Mouse (Mus musculus) small intestine, adult 2 months (tissue): Measurements from ENCODE around the gene Enpp7. TPM values are rescaled to one million over a fixed set of nuclear protein-coding genes. Genes with fewer than 3 reads are reported as not detected.
A peak's percentile ranks its signal among the peaks of the same experiment; 100 is the strongest.

ENCODE experiments used
- H3K27ac ChIP-seq: fragments of 200-500 bp; 2 replicates; pipeline ENCODE4 v1.5.1; 2012; ENCODE audit warnings: low read depth, low read length, control low read depth, inconsistent platforms; ENCODE audit not compliant: insufficient read depth
- H3K27me3 ChIP-seq: fragments of 200-500 bp; 2 replicates; pipeline ENCODE4 v1.6.1; 2012; ENCODE audit warnings: mild to moderate bottlenecking, moderate library complexity, low read length, inconsistent platforms; ENCODE audit not compliant: control insufficient read depth, insufficient read depth
- H3K36me3 ChIP-seq: fragments of 200-500 bp; 2 replicates; pipeline ENCODE4 v1.6.1; 2012; ENCODE audit warnings: mild to moderate bottlenecking, low read length, control low read depth, inconsistent platforms; ENCODE audit not compliant: control insufficient read depth, insufficient read depth
- H3K4me1 ChIP-seq: fragments of 200-500 bp; 2 replicates; pipeline ENCODE4 v1.6.1; 2012; ENCODE audit warnings: low read length, inconsistent platforms, mixed read lengths; ENCODE audit not compliant: control insufficient read depth, insufficient read depth, insufficient read length
- H3K4me3 ChIP-seq: fragments of 200-500 bp; 2 replicates; pipeline ENCODE4 v1.5.1; 2012; ENCODE audit warnings: low read depth, mild to moderate bottlenecking, control low read depth, inconsistent platforms, low read length, moderate library complexity
- CTCF ChIP-seq: fragments of 200-500 bp; IDR thresholded peaks from 2 replicates; pipeline ENCODE4 v1.5.1; 2012; ENCODE audit warnings: low read depth, mild to moderate bottlenecking, control low read depth, inconsistent platforms, low read length, moderate library complexity, mixed read lengths; ENCODE audit not compliant: insufficient replicate concordance, insufficient read length; ENCODE audit errors: extremely low read depth
- POLR2A ChIP-seq: fragments of 200-500 bp; IDR thresholded peaks from 2 replicates; pipeline ENCODE4 v1.6.1; 2012; ENCODE audit warnings: low read depth, mild to moderate bottlenecking, control low read depth, inconsistent platforms, low read length, moderate library complexity
- WGBS: fragments of 180-500 bp; shearing (Covaris S2); methylation state at CpG from one replicate; pipeline ENCODE4 v1.1.7; 2018; 5-methylcytosine and 5-hydroxymethylcytosine counted together
- polyA plus RNA-seq: library from polyadenylated mRNA; depleted of rRNA; stranded (reverse); fragments of >200 nt; gene quantifications from 2 replicates; pipeline ENCODE4 v1.2.3, GENCODE M21; 2012

Gene Enpp7
- polyA plus RNA-seq, 1 experiment = 2,214 TPM

DNA sequence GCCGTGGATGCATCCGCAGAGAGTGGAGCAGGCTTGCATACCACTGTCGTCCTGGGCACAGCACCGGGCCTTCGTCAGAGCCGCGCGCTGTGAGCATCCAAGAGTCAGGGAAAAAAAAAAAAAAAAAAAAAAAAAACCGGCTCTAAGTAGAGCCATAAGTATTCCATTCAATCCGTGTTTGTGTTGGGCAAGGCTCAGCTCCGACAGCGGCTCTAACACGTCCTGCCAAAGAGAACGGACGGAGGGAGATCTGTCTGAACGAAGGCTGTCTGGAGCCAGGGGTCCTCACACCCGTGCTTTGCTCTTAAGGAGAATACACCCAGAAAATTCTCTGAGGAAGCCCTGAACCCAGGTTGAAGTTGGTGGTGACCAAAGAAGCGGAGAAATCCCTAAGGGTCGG, 46.6 kb downstream of the Enpp7 start:
- H3K4me3 ChIP-seq = peak overlapping the region; percentile 21; the same call in 1 of the 2 replicates

DNA sequence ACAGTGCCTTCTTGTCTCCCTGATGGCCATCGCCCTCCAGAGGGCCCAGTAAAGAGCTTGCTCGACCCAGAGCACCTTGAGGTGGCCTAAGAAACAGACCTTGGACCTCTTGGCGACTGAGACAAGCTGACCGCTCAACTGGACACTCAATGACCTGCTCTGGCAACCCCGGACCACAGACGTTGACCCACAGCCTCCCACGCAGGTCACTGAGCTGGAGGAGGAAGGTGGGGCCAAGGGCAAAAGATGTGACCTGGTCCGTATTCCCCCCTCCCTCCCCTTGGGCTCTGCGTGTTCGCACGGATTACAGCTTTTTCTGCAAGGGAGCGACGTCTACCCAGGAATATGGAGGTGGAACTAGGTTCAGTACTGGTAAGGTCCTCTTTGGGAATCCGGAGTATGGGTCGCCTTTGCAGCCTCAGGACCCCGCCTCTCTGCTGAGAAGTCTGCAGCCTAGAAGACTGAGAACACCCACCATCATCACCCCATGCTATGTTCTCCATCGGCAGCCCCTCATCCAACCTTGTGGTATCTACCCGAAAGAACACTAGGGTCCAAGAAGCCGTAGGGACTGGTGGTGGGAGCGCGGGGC, 47.2 kb downstream of the Enpp7 start:
- WGBS = 16% methylated on average over 21 of the region's 21 CpGs
- H3K4me1 ChIP-seq = peaks cover 17% of the 10 kb centered on the region
- TF ChIP-seq CTCF (no peak), POLR2A (no peak; the same call in 1 of the 2 replicates)
- peaks cover 30% of the 10 kb centered on the region for H3K27me3 ChIP-seq
- peaks cover 7% of the 10 kb centered on the region; the same call in 1 of the 2 replicates for H3K36me3 ChIP-seq
- H3K4me3 ChIP-seq = no peak overlapping the region
- H3K27ac ChIP-seq = no peak overlapping the region

More for the DNA sequence above, 46.6 kb downstream of the Enpp7 start:
- TF ChIP-seq POLR2A (no peak), CTCF (no peak)
- no peak overlapping the region for H3K27ac ChIP-seq
- peaks cover 11% of the 10 kb centered on the region for H3K4me1 ChIP-seq
- WGBS = 15% methylated on average over 19 of the region's 19 CpGs
- peaks cover 30% of the 10 kb centered on the region for H3K27me3 ChIP-seq
- H3K36me3 ChIP-seq = peaks cover 7% of the 10 kb centered on the region; the same call in 1 of the 2 replicates

DNA sequence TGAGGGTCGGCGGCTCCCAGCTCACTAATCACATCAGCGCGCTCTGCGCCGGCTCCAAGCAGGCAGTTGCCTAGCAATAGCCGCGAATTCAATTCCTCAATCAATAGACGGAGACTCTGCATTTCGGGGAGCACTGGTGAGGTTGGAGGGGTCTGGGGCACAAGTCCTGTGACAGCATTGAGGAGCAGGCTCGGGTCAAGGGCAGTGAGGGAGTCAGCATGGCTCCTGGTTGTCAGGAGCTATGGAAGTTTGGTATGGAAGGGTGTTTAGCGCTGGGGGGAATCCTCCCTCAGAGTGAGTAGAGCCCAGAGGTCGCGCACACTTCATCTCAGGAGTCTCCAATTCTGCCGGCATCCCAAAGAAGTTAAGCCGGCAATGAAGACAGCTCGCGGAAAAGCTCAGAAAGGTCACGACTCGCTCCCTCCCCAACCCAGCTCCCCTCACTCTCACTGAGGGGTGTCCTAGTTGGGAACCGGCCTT, 47.7 kb downstream of the Enpp7 start:
- TF ChIP-seq CTCF = no peak
- no peak for TF ChIP-seq POLR2A
- Histone ChIP-seq H3K4me3 (no peak overlapping the region), H3K27ac (no peak overlapping the region), H3K4me1 (peaks cover 18% of the 10 kb centered on the region), H3K36me3 (peaks cover 7% of the 10 kb centered on the region; the same call in 1 of the 2 replicates), H3K27me3 (peaks cover 30% of the 10 kb centered on the region)
- 22% methylated on average over 21 of the region's 21 CpGs for WGBS

DNA sequence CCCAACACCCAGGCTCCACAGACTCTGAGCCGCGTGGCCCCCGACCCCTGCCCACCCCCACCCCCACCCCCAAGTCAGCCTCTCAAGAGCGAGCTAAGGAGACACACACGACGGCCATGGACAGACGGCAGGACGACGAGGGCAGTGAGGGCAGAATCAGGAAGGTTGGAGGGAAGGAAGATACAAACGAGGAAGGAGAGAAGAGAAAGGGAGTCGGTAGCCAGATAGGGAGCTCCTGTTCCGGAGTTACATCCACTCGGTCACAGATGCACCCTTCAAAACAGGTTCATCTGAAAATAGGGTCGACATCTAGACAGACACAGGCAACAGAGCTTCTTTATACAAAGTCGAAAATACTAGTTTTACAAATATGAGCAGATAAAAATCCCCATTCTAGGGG, 48.5 kb downstream of the Enpp7 start:
- Histone ChIP-seq H3K36me3 (peaks cover 7% of the 10 kb centered on the region; the same call in 1 of the 2 replicates), H3K4me1 (peaks cover 21% of the 10 kb centered on the region), H3K27ac (no peak overlapping the region), H3K4me3 (no peak overlapping the region), H3K27me3 (peaks cover 33% of the 10 kb centered on the region)
- TF ChIP-seq CTCF (no peak), POLR2A (no peak)
- 22% methylated on average over 15 of the region's 15 CpGs for WGBS

DNA sequence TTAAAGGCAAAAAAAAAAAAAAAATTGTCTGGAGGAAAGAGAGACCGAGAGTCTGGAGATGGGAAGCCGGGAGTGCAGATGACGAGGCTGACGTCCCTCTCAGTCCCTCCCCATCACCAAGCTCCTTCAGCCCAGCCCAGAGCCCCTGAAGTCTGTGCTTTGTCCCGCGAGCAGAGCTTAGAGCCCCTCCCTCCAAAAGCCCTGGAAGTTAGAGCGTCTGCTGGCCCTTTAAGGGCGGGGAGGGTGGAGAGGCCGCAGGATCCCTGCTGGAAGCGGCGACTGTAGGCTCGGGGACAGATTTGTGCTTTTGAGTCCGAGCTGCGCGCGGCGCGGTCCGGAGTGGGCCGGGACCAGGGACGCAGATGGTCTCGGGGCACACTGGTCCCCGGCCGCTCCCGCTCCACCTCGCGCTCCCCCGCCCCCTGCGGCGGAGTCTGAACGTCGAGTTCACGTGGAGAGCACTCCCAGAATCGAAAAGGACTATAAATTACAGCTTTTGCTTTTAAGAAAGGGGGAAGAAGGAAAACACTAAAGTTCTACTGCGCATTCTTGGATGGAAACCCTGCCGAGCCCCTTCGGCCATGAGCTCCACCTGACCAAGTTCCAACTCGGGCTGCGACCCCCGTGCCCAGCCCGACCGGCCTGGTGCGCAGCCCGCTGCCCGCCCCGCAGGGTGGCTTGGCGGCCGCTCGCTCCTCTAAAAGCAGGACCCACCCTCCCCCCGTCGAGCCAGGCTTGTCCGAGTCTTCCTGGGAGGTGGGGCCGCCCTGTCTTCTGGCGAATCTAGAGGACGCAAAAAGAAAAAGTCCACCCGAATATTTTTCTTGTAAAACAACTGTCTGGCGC, 49.2 kb downstream of the Enpp7 start:
- Histone ChIP-seq H3K27me3 (peaks cover 40% of the 10 kb centered on the region), H3K4me1 (peaks cover 27% of the 10 kb centered on the region), H3K36me3 (peaks cover 7% of the 10 kb centered on the region; the same call in 1 of the 2 replicates), H3K4me3 (peak overlapping the region; percentile 46), H3K27ac (no peak overlapping the region)
- TF ChIP-seq CTCF (no peak), POLR2A (no peak)
- 30% methylated on average over 57 of the region's 57 CpGs for WGBS

DNA sequence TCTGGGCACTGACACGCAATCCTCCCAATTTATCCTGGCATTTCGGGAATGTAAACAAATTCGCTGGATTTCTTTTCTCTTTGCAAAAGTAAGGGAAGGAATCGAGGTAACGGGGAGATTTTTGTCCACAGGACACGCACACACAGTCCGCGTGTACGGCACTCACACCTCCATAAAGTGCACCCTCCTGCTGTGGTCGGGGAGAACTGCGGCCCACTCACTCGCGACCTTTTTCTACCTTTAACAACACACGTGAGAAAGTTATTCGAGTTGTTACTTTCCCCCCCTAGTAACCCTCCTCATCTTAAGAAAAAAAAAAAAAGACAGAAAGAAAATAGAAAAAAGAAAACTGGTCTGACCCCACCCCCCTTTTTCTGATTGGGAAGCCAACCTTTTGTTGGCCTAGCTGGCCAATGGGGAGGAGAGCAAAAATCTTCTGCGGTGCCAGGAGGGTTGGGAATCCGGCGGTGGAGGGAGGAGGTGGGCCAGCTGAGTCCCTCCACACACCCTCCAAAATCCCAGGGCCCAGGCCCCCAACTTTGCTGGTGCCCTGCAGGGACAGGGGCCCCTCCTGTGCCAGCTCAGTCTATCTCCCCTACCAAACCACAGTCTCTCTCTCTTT, 49.9 kb downstream of the Enpp7 start:
- no peak overlapping the region for H3K4me3 ChIP-seq
- H3K27me3 ChIP-seq = peaks cover 48% of the 10 kb centered on the region
- H3K4me1 ChIP-seq = peaks cover 31% of the 10 kb centered on the region
- H3K36me3 ChIP-seq = peaks cover 7% of the 10 kb centered on the region; the same call in 1 of the 2 replicates
- WGBS = 86% methylated on average over 18 of the region's 18 CpGs
- no peak for TF ChIP-seq POLR2A
- no peak for TF ChIP-seq CTCF
- H3K27ac ChIP-seq = no peak overlapping the region
